Mouse (Mus musculus): ENCODE measurements at regions not wholly inside any gene's neighbourhood (a gene's known extent, or its start where the extent isn't known, plus 50 kb on each side); places are given as distances from the start of the nearest gene placed in this dataset.
A peak's percentile ranks its signal among the peaks of the same experiment; 100 is the strongest.
"Not testable (repeated sequence)": the region's sequence is repeated elsewhere in the genome, so short reads cannot be mapped to it uniquely, and the experiment has no call there.

GRCm38 (mm10) chr12:51294971-51295477 is 52.8 kb upstream of the G2e3 start:
- DNase-seq (ENCODE audit: low spot score) = no peak

DNA sequence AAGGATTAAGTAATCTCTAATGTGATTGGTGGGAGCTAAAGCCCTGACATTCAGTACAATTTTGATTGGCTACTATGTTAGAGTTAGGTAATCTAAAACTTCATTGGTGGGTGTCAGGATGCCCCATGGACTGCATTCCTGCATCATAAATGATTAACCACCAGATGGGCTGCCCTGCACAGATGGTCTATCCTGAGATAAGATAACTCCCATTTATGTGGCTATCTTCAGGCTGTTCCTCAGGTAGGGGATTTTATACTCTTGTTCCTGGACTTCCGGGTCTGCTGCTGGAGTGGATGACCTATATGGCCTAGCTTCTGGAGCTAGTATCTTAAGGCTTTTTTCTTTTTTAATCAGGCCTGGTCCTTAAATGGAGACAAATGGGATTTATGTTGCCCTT is 69.5 kb upstream of the G2e3 start:
- no peak for DNase-seq (ENCODE audit: low spot score)

- no peak for DNase-seq (ENCODE audit: low spot score)
These were observed 71.9 kb upstream of the G2e3 start for GRCm38 (mm10) chr12:51275818-51276538.

DNA sequence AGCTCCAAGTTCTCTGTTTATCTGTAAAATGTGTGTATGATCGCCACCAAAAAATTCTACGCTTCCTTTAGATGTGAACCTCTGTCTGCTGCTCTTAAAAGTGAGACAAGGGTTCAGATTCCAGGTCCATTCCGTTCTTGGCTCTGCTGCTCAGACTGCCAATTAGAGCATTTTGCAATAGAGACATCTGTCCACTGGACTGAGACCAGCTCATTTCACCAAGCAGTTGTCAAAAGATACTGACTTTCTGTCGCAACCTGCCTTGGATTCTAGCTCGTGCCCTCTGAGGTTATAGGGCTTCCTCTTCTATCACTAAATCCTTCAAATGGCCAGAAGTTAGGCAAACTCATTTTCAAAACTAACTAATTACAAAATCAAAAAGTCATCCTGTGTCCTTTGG is 74.4 kb upstream of the G2e3 start:
- no peak for DNase-seq (ENCODE audit: low spot score)

DNA sequence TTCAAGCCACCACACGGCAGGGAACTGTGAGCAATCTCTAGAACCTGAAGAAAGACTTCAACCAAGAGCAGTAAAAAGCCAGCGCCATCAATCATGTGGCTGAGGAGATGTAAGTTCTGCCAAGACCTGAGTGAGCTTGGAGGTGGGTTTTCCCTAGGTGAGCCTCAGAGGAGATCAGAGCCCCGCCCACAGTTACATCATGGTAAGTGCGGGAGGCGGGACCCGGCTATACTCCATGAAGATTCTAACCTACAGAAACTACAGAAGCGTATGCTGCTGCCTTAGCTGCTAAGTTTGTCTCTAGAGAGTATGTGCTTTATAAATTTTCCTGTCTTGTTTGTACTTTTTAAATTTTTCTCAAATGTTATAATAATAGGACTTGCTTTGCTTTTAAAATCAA is 105.0 kb upstream of the G2e3 start:
- DNase-seq (ENCODE audit: low spot score) = no peak

DNA sequence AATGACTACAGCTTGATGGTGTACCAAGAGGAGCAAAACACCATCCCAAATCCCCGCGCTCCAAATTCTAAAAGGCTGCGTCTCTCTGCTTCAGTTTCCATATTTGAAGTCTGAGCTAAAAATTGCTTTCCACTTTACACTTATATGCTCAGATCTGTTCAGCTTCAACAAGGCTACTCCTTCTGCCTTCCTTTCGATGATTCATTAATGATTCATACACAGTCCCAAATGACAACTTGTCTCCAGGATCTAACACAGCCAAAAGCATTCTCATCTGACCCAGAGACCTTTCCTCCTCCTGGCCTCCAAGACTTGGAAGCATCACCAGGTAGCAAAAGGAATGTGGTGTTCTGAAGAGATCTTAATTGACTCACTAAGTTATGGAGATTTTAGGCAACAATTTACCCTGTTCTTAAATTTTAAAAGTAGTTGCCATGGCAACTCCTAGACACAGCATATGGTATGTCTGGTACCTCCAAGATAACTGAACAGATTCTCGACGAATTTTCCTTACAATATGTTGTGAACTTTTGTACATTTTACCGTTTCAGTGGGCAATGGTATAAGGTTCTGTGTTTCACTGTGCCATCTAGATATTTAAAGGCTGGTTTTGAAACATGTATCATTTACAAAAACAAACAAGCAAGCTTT is 106.6 kb upstream of the G2e3 start:
- DNase-seq (ENCODE audit: low spot score) = no peak

- DNase-seq (ENCODE audit: low spot score) = no peak
These were observed 136.2 kb upstream of the G2e3 start for GRCm38 (mm10) chr12:51211691-51212090.

DNA sequence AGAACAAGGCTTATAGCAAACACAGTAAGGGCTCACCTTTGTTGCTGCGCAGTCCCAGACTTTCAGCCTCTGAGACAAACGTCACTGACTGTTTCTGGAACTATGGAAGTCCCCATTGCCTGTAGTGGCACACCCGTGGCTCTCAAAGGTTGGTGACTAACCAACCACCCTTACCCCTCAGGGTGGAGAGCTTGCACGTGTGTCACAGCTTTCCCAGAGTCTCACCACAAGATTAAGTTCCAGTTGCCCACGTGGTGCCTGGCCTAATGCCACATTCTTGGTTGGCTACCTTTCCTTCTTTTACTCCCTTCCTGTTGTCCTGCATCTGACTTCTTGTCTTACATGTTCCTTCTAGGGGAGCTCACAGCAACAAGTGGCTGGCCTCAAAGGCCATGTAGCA is 151.6 kb upstream of the G2e3 start:
- no peak for DNase-seq (ENCODE audit: low spot score)

DNA sequence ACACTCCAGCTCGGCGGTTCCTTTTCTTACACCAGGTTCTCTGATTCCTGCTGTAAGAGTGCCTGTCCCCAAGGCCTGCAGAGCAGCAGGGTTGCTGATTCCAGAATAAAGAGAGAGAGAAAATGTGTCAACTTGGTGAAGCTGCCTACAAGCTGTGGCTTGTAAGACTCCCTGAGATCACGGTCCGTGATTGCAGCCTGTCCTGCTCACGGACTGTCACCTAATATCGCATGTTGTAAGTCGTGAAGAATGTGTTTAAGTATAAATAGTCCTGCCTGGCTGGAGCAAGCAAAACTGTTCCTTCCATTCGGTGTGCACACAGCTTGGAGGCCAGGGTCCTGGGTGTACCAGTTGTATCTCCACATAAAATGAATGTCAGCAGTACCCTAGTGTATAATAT is 152.7 kb upstream of the G2e3 start:
- DNase-seq (ENCODE audit: low spot score) = no peak

GRCm38 (mm10) chr12:51190754-51191153 is 157.1 kb upstream of the G2e3 start:
- no peak for DNase-seq (ENCODE audit: low spot score)

DNA sequence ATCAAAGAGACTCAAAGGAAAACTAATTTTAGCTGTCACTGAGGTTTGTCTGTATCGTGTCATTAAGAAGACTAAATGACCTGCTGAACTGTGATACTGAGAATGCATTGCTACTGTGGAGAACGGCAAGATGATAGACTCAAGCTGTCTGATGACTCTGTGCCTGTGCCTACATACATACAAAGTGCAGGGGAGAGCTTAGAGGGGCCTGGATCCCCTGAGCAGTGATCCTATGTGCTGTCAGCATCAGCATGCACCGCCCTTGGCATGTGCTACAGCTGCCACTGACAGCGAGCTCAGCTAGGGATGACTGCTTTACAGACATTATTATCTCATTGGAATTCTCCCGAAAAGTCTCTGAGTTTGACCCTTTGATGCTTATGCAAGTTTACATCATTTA is 157.7 kb upstream of the G2e3 start:
- no peak for DNase-seq (ENCODE audit: low spot score)

- DNase-seq (ENCODE audit: low spot score) = peak; percentile 22
These were observed 159.6 kb upstream of the G2e3 start for GRCm38 (mm10) chr12:51188229-51188628.

DNA sequence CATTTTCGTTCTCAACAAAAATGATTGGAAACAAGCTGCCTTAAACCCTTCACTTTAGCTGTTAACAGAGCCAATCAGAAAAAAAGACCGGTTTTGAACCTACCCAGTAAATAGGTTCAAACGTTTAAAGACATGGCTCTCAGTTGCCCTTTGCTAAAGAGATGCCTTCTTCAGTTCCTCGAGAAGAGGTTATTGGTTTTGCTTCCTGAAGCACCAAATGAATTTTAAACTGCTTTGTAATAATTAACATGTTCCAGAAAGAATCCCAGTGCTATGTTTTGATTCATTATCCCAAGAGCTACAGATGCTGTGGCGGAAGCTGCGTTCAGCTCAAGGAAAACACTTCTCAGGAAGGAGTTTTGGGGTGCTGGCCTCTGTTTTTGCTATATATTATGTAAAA is 160.1 kb upstream of the G2e3 start:
- no peak for DNase-seq (ENCODE audit: low spot score)

- DNase-seq (ENCODE audit: low spot score) = no peak
These were observed 162.1 kb upstream of the G2e3 start for GRCm38 (mm10) chr12:51185751-51186150.

DNA sequence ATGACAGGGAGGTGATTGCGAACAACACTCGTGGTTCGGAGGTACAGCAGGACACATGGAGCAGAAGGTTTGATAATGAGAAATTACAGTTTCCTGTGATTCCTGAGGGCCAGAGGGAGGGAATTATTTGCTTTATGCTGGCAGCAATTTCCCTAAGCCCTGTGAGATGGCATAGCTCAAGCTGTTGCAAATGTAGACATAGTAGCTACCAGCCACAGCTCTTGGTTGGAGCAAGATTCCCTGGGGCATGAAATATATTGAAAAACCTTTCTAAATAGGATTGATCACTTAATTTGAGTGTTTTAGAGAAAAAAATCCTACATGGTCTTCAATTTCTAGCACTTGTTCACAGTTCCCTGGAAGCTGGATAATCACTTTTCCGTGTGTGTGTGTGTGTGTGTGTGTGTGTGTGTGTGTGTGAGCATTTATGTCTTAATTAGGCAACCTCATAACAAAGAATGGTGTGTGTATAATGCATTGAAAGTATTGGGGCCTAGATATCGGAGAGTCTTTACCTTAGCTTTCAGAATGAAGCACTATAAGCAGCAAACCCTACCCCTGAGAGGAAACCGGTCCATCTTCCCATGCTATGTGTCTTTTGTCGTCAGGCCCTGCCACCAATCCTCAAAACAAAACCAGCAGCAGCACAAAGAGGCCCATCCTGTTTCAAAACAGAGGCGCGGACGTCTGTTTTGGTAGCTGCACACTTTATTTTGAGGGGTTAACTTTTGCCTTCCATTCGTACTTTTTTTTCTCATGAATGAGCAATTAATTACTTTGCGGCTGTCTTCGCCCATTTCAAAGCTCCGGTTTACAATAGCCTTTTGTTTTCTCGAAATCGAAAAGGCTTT is 172.7 kb upstream of the G2e3 start:
- no peak for DNase-seq (ENCODE audit: low spot score)

DNA sequence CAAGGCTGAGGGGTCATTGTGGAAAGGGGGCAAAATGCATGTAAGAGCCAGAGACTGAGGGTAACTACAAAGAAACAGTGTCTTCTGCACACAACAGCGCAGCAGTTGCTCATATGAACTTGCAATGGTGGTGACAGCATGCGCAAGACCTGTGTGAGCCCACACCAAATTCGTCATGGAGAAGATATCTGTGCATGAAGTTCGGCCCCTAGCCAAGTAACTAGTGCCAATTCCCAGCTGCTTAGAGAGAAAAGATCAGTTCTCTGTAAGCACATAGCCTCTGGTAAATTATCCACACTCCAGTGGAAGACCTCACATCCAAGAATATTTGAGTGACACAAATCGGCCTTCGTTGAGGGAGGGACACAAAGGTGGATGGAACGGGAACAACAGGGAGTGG is 182.7 kb upstream of the G2e3 start:
- DNase-seq (ENCODE audit: low spot score) = no peak

- no peak for DNase-seq (ENCODE audit: low spot score)
These were observed 186.9 kb upstream of the G2e3 start for GRCm38 (mm10) chr12:51160995-51161394.

DNA sequence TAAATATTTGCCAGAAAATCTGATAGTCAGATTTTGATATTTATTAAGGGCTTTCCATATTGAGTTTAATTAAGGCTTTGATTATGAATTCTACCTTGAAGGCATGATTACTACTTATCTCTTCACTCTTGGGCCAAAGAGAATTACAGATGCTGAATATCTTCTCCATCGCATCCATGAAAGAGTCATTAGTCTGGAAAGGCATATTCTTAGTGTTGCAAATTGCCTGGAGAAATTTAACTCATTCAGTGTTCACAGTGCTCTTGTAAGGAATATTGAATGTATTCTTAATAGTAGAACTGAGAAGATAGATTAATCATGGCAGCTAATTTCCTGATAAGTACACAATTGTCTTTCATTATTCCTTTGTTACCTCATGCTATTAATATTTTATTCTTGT is 187.7 kb upstream of the G2e3 start:
- DNase-seq (ENCODE audit: low spot score) = no peak

DNA sequence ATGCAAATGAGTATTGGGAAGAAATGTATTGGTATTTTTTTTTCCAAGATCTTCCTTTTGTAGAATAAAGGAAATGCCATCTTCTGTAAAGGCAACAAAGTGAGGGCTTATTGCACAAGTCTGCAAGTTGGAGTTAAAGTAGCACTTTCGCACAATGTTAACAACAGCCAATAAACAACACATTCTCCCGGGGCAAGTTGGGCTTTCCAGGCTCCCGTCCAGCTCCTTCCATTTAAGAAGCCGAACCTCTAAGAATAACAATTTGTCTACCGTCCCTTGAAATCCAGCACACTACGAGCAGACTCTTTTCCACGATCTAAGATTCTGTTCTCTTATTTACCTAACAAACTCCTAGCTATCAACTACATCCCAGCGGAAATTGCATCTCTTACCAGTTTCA is 199.9 kb upstream of the G2e3 start:
- no peak for DNase-seq (ENCODE audit: low spot score)

DNA sequence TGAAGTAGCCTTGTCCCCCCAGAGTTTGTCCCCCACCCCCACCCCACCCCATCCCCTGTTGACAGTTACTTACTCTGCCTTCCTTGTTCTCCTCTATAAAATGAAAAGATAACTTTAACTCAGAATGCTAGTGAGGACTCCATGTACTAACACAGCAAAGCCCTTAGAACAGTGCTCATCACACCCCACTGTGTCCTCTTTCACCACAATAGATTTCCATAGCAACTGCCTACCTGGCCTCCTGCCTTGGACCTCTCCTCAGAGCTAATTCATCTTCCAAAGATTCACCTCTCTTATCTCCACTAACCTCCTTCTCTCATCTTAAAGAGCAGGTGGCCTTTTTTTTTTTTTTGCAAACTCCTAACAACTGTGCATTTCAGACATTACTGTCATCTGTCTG is 204.0 kb upstream of the G2e3 start:
- DNase-seq (ENCODE audit: low spot score) = no peak

GRCm38 (mm10) chr12:51143196-51143595 is 204.7 kb upstream of the G2e3 start:
- DNase-seq (ENCODE audit: low spot score) = no peak

DNA sequence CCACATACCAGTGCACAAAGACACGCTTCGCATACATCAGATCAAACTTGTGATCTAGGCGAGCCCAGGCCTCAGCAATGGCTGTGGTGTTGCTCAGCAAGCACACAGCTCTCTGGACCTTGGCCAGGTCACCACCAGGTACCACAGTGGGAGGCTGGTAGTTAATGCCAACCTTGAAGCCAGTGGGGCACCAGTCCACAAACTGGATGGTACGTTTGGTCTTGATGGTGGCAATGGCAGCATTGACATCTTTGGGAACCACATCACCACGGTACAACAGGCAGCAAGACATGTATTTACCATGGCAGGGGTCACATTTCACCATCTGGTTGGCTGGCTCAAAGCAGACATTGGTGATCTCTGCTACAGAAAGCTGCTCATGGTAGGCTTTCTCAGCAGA is 214.2 kb upstream of the G2e3 start:
- not testable (repeated sequence) for DNase-seq (ENCODE audit: low spot score)

DNA sequence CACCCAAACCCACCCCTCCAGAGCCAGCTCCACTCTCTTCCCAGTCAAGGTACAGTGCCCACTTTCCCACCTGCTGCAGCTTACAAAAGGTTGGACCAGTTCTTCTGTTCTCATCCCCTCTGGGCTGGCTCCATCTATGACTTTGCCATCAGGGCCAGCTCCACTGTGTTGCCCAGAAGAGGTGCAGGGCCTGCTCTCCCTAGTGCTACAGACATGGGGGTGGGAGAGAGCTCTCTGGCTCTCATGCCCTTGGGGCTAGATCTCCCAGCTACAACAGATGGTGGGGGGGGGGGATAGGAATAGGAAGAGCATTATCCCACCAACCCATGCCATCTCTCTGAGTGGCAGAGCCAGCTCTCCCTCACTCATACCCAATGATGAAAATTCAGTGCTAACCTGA is 219.6 kb upstream of the G2e3 start:
- DNase-seq (ENCODE audit: low spot score) = no peak

Measured in MN1 (cell line).